Mouse (Mus musculus) limb, embryonic 14.5 days (tissue): ENCODE results near the gene Spats1. TPM values are rescaled to one million over a fixed set of nuclear protein-coding genes. Genes with fewer than 3 reads are reported as not detected.

Source experiments
- ATAC-seq: fragments of 200-750 bp; cut with Nextera tagmentation; 2 replicates; pipeline ENCODE4 v1.8.0; 2017; ENCODE audit warnings: low read depth, moderate number of reproducible peaks, moderate TSS enrichment; ENCODE audit not compliant: low FRiP score
- DNase-seq: peaks from one replicate; pipeline ENCODE4 v3.0.0-alpha.2; 2015; ENCODE audit warnings: low spot score
- H3K27ac ChIP-seq: fragments of 300-500 bp; sonication (generic); replicated peaks from 2 replicates; pipeline ENCODE4 v1.5.1; 2014; ENCODE audit warnings: low read depth, mild to moderate bottlenecking, low read length, moderate library complexity, mixed read lengths
- H3K27me3 ChIP-seq: fragments of 300-500 bp; sonication (generic); 2 replicates; pipeline ENCODE4 v1.6.1; 2014; ENCODE audit warnings: low read length, mixed read lengths; ENCODE audit not compliant: control insufficient read depth, insufficient read depth
- H3K36me3 ChIP-seq: fragments of 300-500 bp; sonication (generic); 2 replicates; pipeline ENCODE4 v1.6.1; 2014; ENCODE audit warnings: mild to moderate bottlenecking, low read length, moderate library complexity, mixed read lengths; ENCODE audit not compliant: control insufficient read depth, insufficient read depth
- H3K4me1 ChIP-seq: fragments of 300-500 bp; sonication (generic); 2 replicates; pipeline ENCODE4 v1.6.1; 2014; ENCODE audit warnings: antibody characterized with exemption, low read length, mixed read lengths; ENCODE audit not compliant: control insufficient read depth, insufficient read depth
- H3K4me2 ChIP-seq: fragments of 300-500 bp; sonication (generic); replicated peaks from 2 replicates; pipeline ENCODE4 v1.6.1; 2014; ENCODE audit warnings: low read depth, mild to moderate bottlenecking, low read length, moderate library complexity; ENCODE audit not compliant: severe bottlenecking
- H3K4me3 ChIP-seq: fragments of 300-500 bp; sonication (generic); replicated peaks from 2 replicates; pipeline ENCODE4 v1.5.1; 2014; ENCODE audit warnings: low read length
- H3K9ac ChIP-seq: fragments of 300-500 bp; sonication (generic); 2 replicates; pipeline ENCODE4 v1.6.1; 2014; ENCODE audit warnings: mild to moderate bottlenecking, low read depth, low read length, moderate library complexity; ENCODE audit not compliant: severe bottlenecking
- H3K9me3 ChIP-seq: fragments of 300-500 bp; sonication (generic); 2 replicates; pipeline ENCODE4 v1.6.1; 2016; ENCODE audit warnings: low read length; ENCODE audit not compliant: control insufficient read depth
- POLR2A ChIP-seq: fragments of 200-500 bp; IDR thresholded peaks from 2 replicates; pipeline ENCODE4 v1.8.0; 2012; ENCODE audit warnings: inconsistent platforms, mild to moderate bottlenecking, moderate library complexity, borderline replicate concordance; ENCODE audit not compliant: insufficient read depth, insufficient read length; ENCODE audit errors: extremely low read depth
- WGBS: fragments of 180-500 bp; shearing (Covaris S2); extraction: QIAGEN DNeasy Blood & Tissue Kit; methylation state at CpG from one replicate; pipeline ENCODE4 v1.1.7; 2014; 5-methylcytosine and 5-hydroxymethylcytosine counted together
- polyA plus RNA-seq, 2 experiments: library from polyadenylated mRNA; depleted of rRNA in 1 of 2; stranded (reverse) in 1 of 2; unstranded in 1 of 2; fragments of >200 nt; fragmentation: Nextera tagmentation in 1 of 2; extraction: Ambion mirVana in 1 of 2; gene quantifications; 2 replicates each; pipeline versions ENCODE4 v1.2.1 to v1.2.3; 2012 to 2014

The Spats1 gene
- polyA plus RNA-seq (2012; rRNA removed) (0.29 and 0.44 TPM in 2 replicates), polyA plus RNA-seq (2014; fragmentation: Nextera tagmentation; extraction: Ambion mirVana) (0.39 and 0.62 TPM in 2 replicates)

- Histone ChIP-seq H3K27me3 (no peaks in the 10 kb centered on the region), H3K27ac (no peak within 1 kb of the TSS), H3K4me3 (peak within 1 kb of the TSS; percentile 35), H3K9ac (peak within 1 kb of the TSS; percentile 37), H3K4me1 (no peaks in the 10 kb centered on the region; the same call in 1 of the 2 replicates), H3K4me2 (peak within 1 kb of the TSS; percentile 48), H3K36me3 (no peaks in the 10 kb centered on the region), H3K9me3 (no peaks in the 10 kb centered on the region)
- ATAC-seq (peak; percentile 78), DNase-seq (peak; percentile 51)
- WGBS = 4% methylated on average over 30 of the region's 30 CpGs
- 0 out of 2 replicates have a peak, but pooled peaks have one; percentile 10 for TF ChIP-seq POLR2A
Observed at GRCm38 (mm10) chr17:45474669-45475465, at the start of gene Spats1. Gene Spats1 (minus strand): TSS chr17:45475415.

- DNase-seq (no peak), ATAC-seq (no peak)
- no peak for TF ChIP-seq POLR2A
- Histone ChIP-seq H3K27me3 (peaks cover 9% of the 10 kb centered on the region), H3K4me2 (no peak overlapping the region), H3K4me3 (no peak overlapping the region), H3K27ac (no peak overlapping the region), H3K9me3 (no peaks in the 10 kb centered on the region), H3K36me3 (peaks cover 8% of the 10 kb centered on the region), H3K4me1 (peaks cover 5% of the 10 kb centered on the region; the same call in 1 of the 2 replicates), H3K9ac (no peak overlapping the region)
- WGBS = 27% methylated on average over 4 of the region's 4 CpGs
Observed at GRCm38 (mm10) chr17:45524961-45525360, 49.7 kb upstream of the Spats1 start.

- peaks cover 25% of the 10 kb centered on the region for H3K36me3 ChIP-seq
- H3K4me3 ChIP-seq = peak within 1 kb of the TSS; percentile 35
- H3K9me3 ChIP-seq = no peaks in the 10 kb centered on the region
- WGBS = under 1% methylated on average over 20 of the region's 21 CpGs
- H3K4me2 ChIP-seq = peak within 1 kb of the TSS; percentile 69
- ATAC-seq (peak; percentile 77), DNase-seq (peak; percentile 71)
- no peak for TF ChIP-seq POLR2A
- H3K27ac ChIP-seq = no peak within 1 kb of the TSS
- H3K4me1 ChIP-seq = peaks cover 5% of the 10 kb centered on the region; the same call in 1 of the 2 replicates
- H3K9ac ChIP-seq = peak within 1 kb of the TSS; percentile 55
- no peaks in the 10 kb centered on the region for H3K27me3 ChIP-seq
Observed at GRCm38 (mm10) chr17:45523263-45523662, 48.0 kb upstream of the Spats1 start, which contains the start of gene Tcte1. Gene Tcte1 (plus strand): TSS chr17:45523434.

GRCm38 (mm10) chr17:45520136-45520535, 44.9 kb upstream of the Spats1 start:
- H3K36me3 ChIP-seq = peaks cover 42% of the 10 kb centered on the region
- no peaks in the 10 kb centered on the region for H3K27me3 ChIP-seq
- no peaks in the 10 kb centered on the region for H3K9me3 ChIP-seq
- no peak overlapping the region for H3K27ac ChIP-seq
- H3K4me1 ChIP-seq = peaks cover 5% of the 10 kb centered on the region; the same call in 1 of the 2 replicates
- H3K4me3 ChIP-seq = no peak overlapping the region
- no peak for TF ChIP-seq POLR2A
- 56% methylated on average over 11 of the region's 11 CpGs for WGBS
- H3K9ac ChIP-seq = no peak overlapping the region
- DNase-seq (no peak), ATAC-seq (no peak)
- no peak overlapping the region for H3K4me2 ChIP-seq

GRCm38 (mm10) chr17:45518766-45519475, 43.7 kb upstream of the Spats1 start:
- Histone ChIP-seq H3K27me3 (no peaks in the 10 kb centered on the region), H3K36me3 (peaks cover 42% of the 10 kb centered on the region), H3K4me3 (no peak overlapping the region), H3K4me1 (peaks cover 5% of the 10 kb centered on the region; the same call in 1 of the 2 replicates), H3K4me2 (no peak overlapping the region), H3K9ac (no peak overlapping the region), H3K9me3 (no peaks in the 10 kb centered on the region), H3K27ac (no peak overlapping the region)
- 67% methylated on average over 12 of the region's 12 CpGs for WGBS
- TF ChIP-seq POLR2A = no peak
- no peak for DNase-seq
- no peak for ATAC-seq
